Mouse (Mus musculus): ENCODE measurements at regions not wholly inside any gene's neighbourhood (a gene's known extent, or its start where the extent isn't known, plus 50 kb on each side); places are given as distances from the start of the nearest gene placed in this dataset.
A peak's percentile ranks its signal among the peaks of the same experiment; 100 is the strongest.

- no peak for DNase-seq (ENCODE audit: low read depth, low spot score)
These were observed 164.3 kb upstream of the Ednrb start for GRCm38 (mm10) chr14:104008538-104008937.

GRCm38 (mm10) chr14:104006426-104006825 lies 162.2 kb upstream of the Ednrb start:
- DNase-seq (ENCODE audit: low read depth, low spot score), result no peak

GRCm38 (mm10) chr14:104005132-104005531 lies 160.9 kb upstream of the Ednrb start:
- no peak for DNase-seq (ENCODE audit: low read depth, low spot score)

GRCm38 (mm10) chr14:104002421-104002820 lies 158.2 kb upstream of the Ednrb start:
- DNase-seq (ENCODE audit: low read depth, low spot score), result no peak

- no peak for DNase-seq (ENCODE audit: low read depth, low spot score)
These were observed 146.2 kb upstream of the Ednrb start for GRCm38 (mm10) chr14:103990418-103990817.

- no peak for DNase-seq (ENCODE audit: low read depth, low spot score)
These were observed 145.7 kb upstream of the Ednrb start for GRCm38 (mm10) chr14:103989949-103990348.

GRCm38 (mm10) chr14:103987266-103987665 lies 143.1 kb upstream of the Ednrb start:
- DNase-seq (ENCODE audit: low read depth, low spot score), result no peak

- DNase-seq (ENCODE audit: low read depth, low spot score), result no peak
These were observed 140.1 kb upstream of the Ednrb start for GRCm38 (mm10) chr14:103984349-103984748.

- no peak for DNase-seq (ENCODE audit: low read depth, low spot score)
These were observed 134.6 kb upstream of the Ednrb start for GRCm38 (mm10) chr14:103978808-103979207.

- DNase-seq (ENCODE audit: low read depth, low spot score), result no peak
These were observed 133.6 kb upstream of the Ednrb start for GRCm38 (mm10) chr14:103977769-103978168.

GRCm38 (mm10) chr14:103973955-103974354 lies 129.8 kb upstream of the Ednrb start:
- DNase-seq (ENCODE audit: low read depth, low spot score), result no peak

GRCm38 (mm10) chr14:103973111-103973510 lies 128.9 kb upstream of the Ednrb start:
- no peak for DNase-seq (ENCODE audit: low read depth, low spot score)

- no peak for DNase-seq (ENCODE audit: low read depth, low spot score)
These were observed 125.1 kb upstream of the Ednrb start for GRCm38 (mm10) chr14:103969305-103969704.

- DNase-seq (ENCODE audit: low read depth, low spot score), result no peak
These were observed 122.1 kb upstream of the Ednrb start for GRCm38 (mm10) chr14:103966293-103966692.

- DNase-seq (ENCODE audit: low read depth, low spot score), result no peak
These were observed 118.2 kb upstream of the Ednrb start for GRCm38 (mm10) chr14:103962303-103962881.

- no peak for DNase-seq (ENCODE audit: low read depth, low spot score)
These were observed 107.7 kb upstream of the Ednrb start for GRCm38 (mm10) chr14:103951899-103952298.

- peak; percentile 20 for DNase-seq (ENCODE audit: low read depth, low spot score)
These were observed 105.7 kb upstream of the Ednrb start for GRCm38 (mm10) chr14:103949950-103950349.

GRCm38 (mm10) chr14:103948026-103948777 lies 104.0 kb upstream of the Ednrb start:
- DNase-seq (ENCODE audit: low read depth, low spot score), result no peak

- DNase-seq (ENCODE audit: low read depth, low spot score), result no peak
These were observed 101.6 kb upstream of the Ednrb start for GRCm38 (mm10) chr14:103945753-103946152.

GRCm38 (mm10) chr14:103939867-103940266 lies 95.7 kb upstream of the Ednrb start:
- DNase-seq (ENCODE audit: low read depth, low spot score), result no peak

GRCm38 (mm10) chr14:103938937-103939336 lies 94.7 kb upstream of the Ednrb start:
- no peak for DNase-seq (ENCODE audit: low read depth, low spot score)

GRCm38 (mm10) chr14:103938201-103938600 lies 94.0 kb upstream of the Ednrb start:
- no peak for DNase-seq (ENCODE audit: low read depth, low spot score)

- no peak for DNase-seq (ENCODE audit: low read depth, low spot score)
These were observed 93.5 kb upstream of the Ednrb start for GRCm38 (mm10) chr14:103937700-103938099.

Data from forelimb bud, embryonic 11.5 days (tissue).